Mouse (Mus musculus): ENCODE data around the gene Sft2d1. TPM values are rescaled to one million over a fixed set of nuclear protein-coding genes. Genes with fewer than 3 reads are reported as not detected.
"Not testable (repeated sequence)": the region's sequence is repeated elsewhere in the genome, so short reads cannot be mapped to it uniquely, and the experiment has no call there.

Sft2d1 gene
- polyA plus RNA-seq (2012; rRNA removed): 70.2 and 76.1 TPM in 2 replicates

- Histone ChIP-seq H3K27me3 (replicated peaks; ENCODE audit: control insufficient read depth, insufficient read depth, low read length) (no peaks in the 10 kb centered on the region), H3K36me3 (ENCODE audit: control insufficient read depth, insufficient read depth, low read length) (no peaks in the 10 kb centered on the region), H3K27ac (ENCODE audit: insufficient read depth, low read depth, low read length) (peak within 1 kb of the TSS; percentile 87), H3K4me1 (ENCODE audit: control insufficient read depth, insufficient read depth, low read length) (peaks cover 32% of the 10 kb centered on the region), H3K4me3 (ENCODE audit: insufficient read depth, low read depth, low read length) (peak within 1 kb of the TSS; percentile 63)
- DNase-seq: peak; percentile 98
- TF ChIP-seq CTCF (conservative IDR thresholded peaks at IDR 0.05; ENCODE audit: insufficient read depth, insufficient read length, low read depth, low read length): no peak
- no peak for TF ChIP-seq POLR2A (IDR thresholded peaks at IDR 0.05; ENCODE audit: low read depth, low read length)
- under 1% methylated on average over 54 of the region's 54 CpGs for WGBS
Measured at GRCm38 (mm10) chr17:8310838-8311614, at the start of gene Sft2d1. Gene Sft2d1, plus strand, starts transcription at chr17:8311102.

GRCm38 (mm10) chr17:8264638-8265037 lies 46.3 kb upstream of the Sft2d1 start:
- DNase-seq: peak; percentile 83
- H3K27ac ChIP-seq (ENCODE audit: insufficient read depth, low read depth, low read length); H3K4me1 ChIP-seq (ENCODE audit: control insufficient read depth, insufficient read depth, low read length); H3K4me3 ChIP-seq (ENCODE audit: insufficient read depth, low read depth, low read length); H3K36me3 ChIP-seq (ENCODE audit: control insufficient read depth, insufficient read depth, low read length); H3K27me3 ChIP-seq (replicated peaks; ENCODE audit: control insufficient read depth, insufficient read depth, low read length): not testable (repeated sequence)
- WGBS: 6% methylated on average over 7 of the region's 7 CpGs
- peak; percentile 59 for TF ChIP-seq CTCF (conservative IDR thresholded peaks at IDR 0.05; ENCODE audit: insufficient read depth, insufficient read length, low read depth, low read length)

GRCm38 (mm10) chr17:8272054-8272749 lies 38.7 kb upstream of the Sft2d1 start:
- Histone ChIP-seq H3K36me3 (ENCODE audit: control insufficient read depth, insufficient read depth, low read length) (no peaks in the 10 kb centered on the region), H3K4me1 (ENCODE audit: control insufficient read depth, insufficient read depth, low read length) (peaks cover 5% of the 10 kb centered on the region; the same call in 1 of the 2 replicates), H3K27ac (ENCODE audit: insufficient read depth, low read depth, low read length) (no peak overlapping the region), H3K27me3 (replicated peaks; ENCODE audit: control insufficient read depth, insufficient read depth, low read length) (no peaks in the 10 kb centered on the region), H3K4me3 (ENCODE audit: insufficient read depth, low read depth, low read length) (no peak overlapping the region)
- no peak for DNase-seq
- TF ChIP-seq POLR2A (IDR thresholded peaks at IDR 0.05; ENCODE audit: low read depth, low read length) (no peak), CTCF (conservative IDR thresholded peaks at IDR 0.05; ENCODE audit: insufficient read depth, insufficient read length, low read depth, low read length) (no peak)
- WGBS: 47% methylated on average over 6 of the region's 6 CpGs

GRCm38 (mm10) chr17:8272951-8273350 lies 38.0 kb upstream of the Sft2d1 start:
- WGBS: 55% methylated on average over 6 of the region's 6 CpGs
- TF ChIP-seq POLR2A (IDR thresholded peaks at IDR 0.05; ENCODE audit: low read depth, low read length): no peak
- no peak for TF ChIP-seq CTCF (conservative IDR thresholded peaks at IDR 0.05; ENCODE audit: insufficient read depth, insufficient read length, low read depth, low read length)
- peaks cover 7% of the 10 kb centered on the region; the same call in 1 of the 2 replicates for H3K4me1 ChIP-seq (ENCODE audit: control insufficient read depth, insufficient read depth, low read length)
- no peaks in the 10 kb centered on the region for H3K27me3 ChIP-seq (replicated peaks; ENCODE audit: control insufficient read depth, insufficient read depth, low read length)
- no peak overlapping the region for H3K27ac ChIP-seq (ENCODE audit: insufficient read depth, low read depth, low read length)
- DNase-seq: no peak
- no peak overlapping the region for H3K4me3 ChIP-seq (ENCODE audit: insufficient read depth, low read depth, low read length)
- H3K36me3 ChIP-seq (ENCODE audit: control insufficient read depth, insufficient read depth, low read length): no peaks in the 10 kb centered on the region

GRCm38 (mm10) chr17:8276071-8276470 lies 34.8 kb upstream of the Sft2d1 start:
- 50% methylated on average over 4 of the region's 4 CpGs for WGBS

GRCm38 (mm10) chr17:8276680-8277079 lies 34.2 kb upstream of the Sft2d1 start:
- no peak overlapping the region for H3K4me3 ChIP-seq (ENCODE audit: insufficient read depth, low read depth, low read length)
- H3K27ac ChIP-seq (ENCODE audit: insufficient read depth, low read depth, low read length): peak overlapping the region; percentile 18; the same call in 1 of the 2 replicates
- TF ChIP-seq CTCF (conservative IDR thresholded peaks at IDR 0.05; ENCODE audit: insufficient read depth, insufficient read length, low read depth, low read length): no peak
- TF ChIP-seq POLR2A (IDR thresholded peaks at IDR 0.05; ENCODE audit: low read depth, low read length): no peak
- DNase-seq: no peak
- H3K27me3 ChIP-seq (replicated peaks; ENCODE audit: control insufficient read depth, insufficient read depth, low read length): no peaks in the 10 kb centered on the region
- no peaks in the 10 kb centered on the region for H3K36me3 ChIP-seq (ENCODE audit: control insufficient read depth, insufficient read depth, low read length)
- WGBS: 80% methylated on average over 7 of the region's 7 CpGs
- peaks cover 13% of the 10 kb centered on the region; the same call in 1 of the 2 replicates for H3K4me1 ChIP-seq (ENCODE audit: control insufficient read depth, insufficient read depth, low read length)

More at GRCm38 (mm10) chr17:8276071-8276470, 34.8 kb upstream of the Sft2d1 start:
- H3K27me3 ChIP-seq (replicated peaks; ENCODE audit: control insufficient read depth, insufficient read depth, low read length): no peaks in the 10 kb centered on the region
- H3K4me1 ChIP-seq (ENCODE audit: control insufficient read depth, insufficient read depth, low read length): peaks cover 13% of the 10 kb centered on the region; the same call in 1 of the 2 replicates
- H3K4me3 ChIP-seq (ENCODE audit: insufficient read depth, low read depth, low read length): no peak overlapping the region
- DNase-seq: peak; percentile 86
- TF ChIP-seq CTCF (conservative IDR thresholded peaks at IDR 0.05; ENCODE audit: insufficient read depth, insufficient read length, low read depth, low read length): no peak
- no peak for TF ChIP-seq POLR2A (IDR thresholded peaks at IDR 0.05; ENCODE audit: low read depth, low read length)
- no peaks in the 10 kb centered on the region for H3K36me3 ChIP-seq (ENCODE audit: control insufficient read depth, insufficient read depth, low read length)
- H3K27ac ChIP-seq (ENCODE audit: insufficient read depth, low read depth, low read length): peak overlapping the region; percentile 28; the same call in 1 of the 2 replicates

GRCm38 (mm10) chr17:8277266-8277665 lies 33.6 kb upstream of the Sft2d1 start:
- WGBS: 64% methylated on average over 3 of the region's 3 CpGs
- H3K27ac ChIP-seq (ENCODE audit: insufficient read depth, low read depth, low read length): no peak overlapping the region

More at GRCm38 (mm10) chr17:8277266-8277665, 33.6 kb upstream of the Sft2d1 start:
- H3K4me1 ChIP-seq (ENCODE audit: control insufficient read depth, insufficient read depth, low read length): peaks cover 13% of the 10 kb centered on the region; the same call in 1 of the 2 replicates
- TF ChIP-seq CTCF (conservative IDR thresholded peaks at IDR 0.05; ENCODE audit: insufficient read depth, insufficient read length, low read depth, low read length) (no peak), POLR2A (IDR thresholded peaks at IDR 0.05; ENCODE audit: low read depth, low read length) (no peak)
- H3K36me3 ChIP-seq (ENCODE audit: control insufficient read depth, insufficient read depth, low read length): no peaks in the 10 kb centered on the region
- no peak overlapping the region for H3K4me3 ChIP-seq (ENCODE audit: insufficient read depth, low read depth, low read length)
- H3K27me3 ChIP-seq (replicated peaks; ENCODE audit: control insufficient read depth, insufficient read depth, low read length): no peaks in the 10 kb centered on the region
- peak; percentile 61 for DNase-seq
